Mouse (Mus musculus): ENCODE measurements at regions not wholly inside any gene's neighbourhood (a gene's known extent, or its start where the extent isn't known, plus 50 kb on each side); places are given as distances from the start of the nearest gene placed in this dataset.
"Not testable (repeated sequence)": the region's sequence is repeated elsewhere in the genome, so short reads cannot be mapped to it uniquely, and the experiment has no call there.

DNA sequence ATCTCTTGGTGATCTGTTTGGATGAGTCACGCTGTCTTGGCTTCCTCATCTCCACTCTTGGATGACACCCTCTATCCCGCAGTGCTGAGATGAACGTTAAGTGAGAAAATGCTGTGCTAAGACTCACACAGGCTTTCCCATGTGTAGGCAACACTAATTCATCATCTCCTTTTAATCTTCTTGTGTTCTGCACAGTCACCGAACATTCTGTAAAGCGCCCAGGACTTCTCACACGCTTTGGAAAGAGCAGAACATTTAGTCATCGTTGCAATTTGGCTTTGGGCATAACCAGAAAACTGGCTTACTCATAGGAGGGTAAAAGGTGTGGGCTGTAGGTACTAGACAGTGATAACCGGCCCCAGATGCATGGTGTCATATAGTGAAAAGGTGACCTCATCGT, 94.9 kb downstream of the Plppr4 start:
- DNase-seq, result peak in 1 of 2 experiments; percentile 22

DNA sequence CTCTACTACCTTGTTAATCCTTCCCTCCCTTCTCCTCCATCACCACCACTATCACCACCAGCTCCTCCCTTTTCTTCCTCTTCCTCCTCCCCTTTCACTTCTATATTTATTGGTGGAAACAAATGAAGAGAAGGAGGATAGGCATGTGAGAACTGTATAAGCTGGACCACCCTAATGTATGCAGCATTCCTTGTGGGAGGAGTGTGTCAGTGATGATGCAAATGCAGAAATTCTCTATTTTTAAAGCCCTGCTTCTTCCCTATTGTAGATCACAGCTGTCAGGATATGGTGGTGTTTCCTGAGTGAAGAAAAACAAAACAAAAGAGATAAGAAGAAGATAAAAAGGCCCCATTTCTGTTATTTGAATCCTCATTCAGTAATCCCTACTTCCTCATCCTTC, 112.8 kb downstream of the Plppr4 start:
- DNase-seq, result no peak

DNA sequence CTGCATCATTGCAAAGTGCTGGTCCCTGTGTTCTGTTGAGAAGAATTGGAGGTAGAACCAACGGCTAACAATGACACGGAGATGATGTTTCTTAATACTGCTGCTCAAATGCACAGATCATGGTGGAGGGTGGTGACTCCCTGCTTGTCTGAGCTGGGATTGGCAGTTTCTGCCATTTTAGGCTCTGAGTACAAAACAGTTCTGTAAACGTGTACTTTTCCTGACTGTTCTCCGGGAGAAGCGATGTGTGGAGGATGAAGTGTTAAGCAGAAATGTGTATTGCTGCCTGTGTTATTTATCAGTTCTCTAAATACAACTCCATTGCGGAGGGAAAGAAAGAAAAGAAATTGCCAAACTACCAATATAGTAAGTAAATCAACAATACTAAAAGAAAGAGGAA, 118.9 kb downstream of the Plppr4 start:
- DNase-seq, result no peak

DNA sequence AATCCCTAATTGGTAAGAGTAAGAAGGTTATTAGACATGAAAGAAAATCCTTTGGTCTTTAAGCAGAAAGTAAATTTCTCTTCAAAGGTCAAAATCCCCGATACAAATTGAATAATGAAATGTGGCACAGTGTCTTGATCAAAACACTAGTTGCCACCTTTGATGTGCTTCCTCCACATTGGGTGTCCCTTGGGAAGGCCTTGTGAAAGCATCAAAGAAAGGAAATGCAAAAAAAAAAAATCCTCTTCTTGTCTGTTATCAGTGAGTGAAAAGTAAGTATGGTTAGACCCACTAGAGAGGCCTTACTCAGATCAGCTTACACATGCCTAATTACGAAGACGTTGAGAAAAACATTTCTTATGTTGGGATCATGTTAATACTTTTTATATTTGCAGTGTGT, 134.1 kb downstream of the Plppr4 start:
- DNase-seq, result no peak

DNA sequence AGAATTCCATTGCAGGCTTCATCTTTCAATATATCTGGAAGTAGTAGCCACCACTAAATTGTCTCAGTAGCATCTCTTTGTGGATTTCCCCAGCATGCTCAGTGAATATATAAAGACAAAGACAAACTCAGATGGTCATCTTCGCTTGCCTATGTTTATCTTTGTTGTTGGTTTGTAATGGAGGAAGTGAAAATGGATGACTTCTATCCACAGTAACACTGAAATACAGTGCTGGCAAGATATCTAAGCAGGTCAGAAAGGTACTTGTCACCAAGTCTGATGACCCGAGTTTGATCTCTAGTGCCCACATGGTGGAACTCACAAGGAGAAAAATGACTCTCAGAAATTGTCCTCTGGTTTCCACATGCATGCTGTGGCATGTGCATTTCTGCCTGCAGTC, 135.6 kb downstream of the Plppr4 start:
- no peak for DNase-seq

DNA sequence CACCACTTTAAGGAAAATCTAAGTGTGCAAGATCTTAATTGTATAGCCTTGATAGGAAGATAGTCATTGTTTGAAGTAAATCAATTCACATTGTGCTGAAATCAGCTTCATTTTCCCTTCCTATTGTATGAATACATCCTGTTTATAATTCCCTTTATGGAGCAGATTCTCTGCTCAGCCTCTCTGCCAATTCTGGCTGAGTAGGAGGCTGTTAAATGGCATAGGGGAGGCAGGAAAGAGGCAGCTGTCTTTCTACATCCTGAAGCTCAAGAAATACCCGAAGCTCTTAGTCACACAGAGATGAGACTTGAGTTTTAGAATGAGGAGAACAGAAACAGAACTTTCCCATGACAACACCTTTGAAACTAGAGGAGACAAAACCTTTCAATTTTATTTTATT, 142.7 kb downstream of the Plppr4 start:
- DNase-seq, result peak; percentile 19 to 31

DNA sequence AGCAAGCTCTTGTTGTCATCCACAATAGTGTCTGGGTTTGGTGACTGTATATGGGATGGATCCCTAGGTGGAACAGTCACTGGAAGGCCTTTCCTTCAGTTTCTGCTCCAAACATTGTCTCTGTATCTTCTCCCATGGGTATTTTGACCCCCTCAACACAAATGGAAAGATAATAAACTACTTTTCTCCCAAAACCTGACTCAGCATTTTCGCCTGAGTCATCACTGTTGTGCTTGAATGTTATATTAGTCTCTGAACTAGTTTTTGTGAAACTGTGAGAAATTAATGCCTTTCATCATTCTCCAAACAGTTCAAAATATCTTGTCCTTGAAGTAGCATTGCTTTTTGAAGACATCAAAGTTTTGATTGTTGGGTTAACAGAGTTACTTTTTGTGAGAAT, 168.8 kb downstream of the Plppr4 start:
- DNase-seq, result no peak

DNA sequence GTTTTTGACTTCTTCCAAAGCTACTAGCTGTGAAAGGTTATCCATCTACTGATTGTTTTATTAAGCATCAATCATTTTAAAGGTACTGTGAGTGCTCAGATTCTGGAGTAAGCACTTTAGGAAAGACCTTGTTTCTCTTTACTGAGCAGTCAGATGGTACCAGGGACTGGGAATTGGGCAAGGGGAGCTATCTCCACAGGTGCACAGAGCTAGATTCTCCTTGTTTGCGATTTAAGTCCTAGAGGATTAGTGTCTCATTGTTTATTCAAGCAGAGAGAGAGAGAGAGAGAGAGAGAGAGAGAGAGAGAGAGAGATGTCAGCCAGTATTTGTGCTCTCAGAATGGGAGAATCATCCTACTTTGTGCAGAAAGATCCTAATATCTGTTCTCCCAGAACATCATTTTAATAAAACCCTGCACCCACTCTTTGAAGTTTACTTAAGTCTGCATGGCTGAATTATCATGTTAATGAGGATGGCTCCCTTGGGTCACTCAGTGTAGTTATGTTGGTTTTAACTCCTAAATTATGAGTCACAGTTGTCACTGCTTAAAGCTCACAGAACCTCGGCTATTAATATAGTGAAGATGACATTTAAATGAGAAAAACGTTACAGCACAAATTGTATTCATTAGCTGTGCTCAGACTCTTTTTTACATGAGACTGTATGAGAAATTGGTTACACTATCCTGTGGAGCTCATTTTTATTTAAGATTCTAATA, 171.7 kb downstream of the Plppr4 start:
- peak; percentile 68 to 72 for DNase-seq

DNA sequence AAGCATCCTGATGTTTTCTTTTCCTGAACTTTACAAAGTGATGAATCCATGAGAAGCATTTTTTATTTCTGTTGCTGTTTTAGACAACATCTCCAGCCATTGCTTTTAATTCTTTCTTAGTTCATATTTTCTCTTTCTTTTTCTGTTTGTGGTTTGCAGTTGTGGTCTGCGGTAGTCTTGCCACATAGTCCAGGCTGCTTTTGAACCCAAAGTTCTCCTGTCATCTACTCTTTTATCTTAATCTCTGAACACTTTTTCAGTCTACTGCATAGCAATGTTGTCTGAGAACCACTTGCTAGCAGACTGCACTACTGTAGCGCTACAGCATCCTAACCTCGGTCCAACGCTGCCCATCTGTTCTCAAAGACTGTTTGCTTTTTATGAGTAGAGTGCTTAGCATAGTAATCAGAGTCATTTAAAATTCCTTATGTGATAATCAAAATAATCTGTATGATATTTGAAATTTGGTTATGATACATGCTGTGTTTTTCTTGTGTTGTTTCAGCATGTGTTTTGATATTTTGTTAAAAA, 177.0 kb downstream of the Plppr4 start:
- no peak for DNase-seq

DNA sequence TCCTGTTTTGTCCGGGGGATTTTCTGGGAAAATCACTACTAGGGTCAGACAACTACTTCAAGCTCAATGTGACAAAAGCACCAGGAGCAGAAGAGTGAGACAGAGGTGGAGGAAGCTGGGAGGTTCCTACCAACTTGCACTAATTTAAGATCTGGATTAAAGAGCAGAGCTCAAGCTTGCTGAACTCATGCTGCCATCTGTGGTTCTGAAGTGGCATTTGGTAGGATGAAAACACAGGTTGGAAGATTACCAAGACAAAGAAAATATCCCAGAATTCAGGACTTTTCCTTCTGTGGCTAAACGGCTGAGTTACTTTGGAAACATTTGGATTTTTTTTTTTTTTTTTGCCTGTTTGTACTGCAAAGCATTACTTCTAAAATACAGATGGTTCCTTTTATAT, 190.9 kb downstream of the Plppr4 start:
- DNase-seq, result no peak

DNA sequence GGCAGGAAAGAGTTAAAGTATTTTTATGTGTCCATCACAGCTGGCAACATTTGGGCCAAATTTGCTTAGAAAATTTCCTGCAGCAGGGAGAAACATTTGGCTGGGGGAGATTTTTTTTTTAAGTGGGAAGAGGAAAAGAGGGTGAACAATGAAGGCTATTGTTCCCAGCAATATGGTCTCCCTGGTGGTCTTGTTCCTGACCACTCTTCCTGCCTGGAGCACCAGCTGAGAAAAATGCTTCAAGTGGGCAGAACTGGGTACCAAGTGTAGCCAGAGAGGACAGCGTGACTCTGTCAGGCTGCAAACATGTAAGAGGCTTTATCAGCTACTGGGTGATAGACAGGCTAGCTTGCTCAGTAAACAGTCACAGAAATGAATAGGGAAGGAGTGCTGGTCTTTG, 194.3 kb upstream of the Palmd start:
- no peak for DNase-seq

DNA sequence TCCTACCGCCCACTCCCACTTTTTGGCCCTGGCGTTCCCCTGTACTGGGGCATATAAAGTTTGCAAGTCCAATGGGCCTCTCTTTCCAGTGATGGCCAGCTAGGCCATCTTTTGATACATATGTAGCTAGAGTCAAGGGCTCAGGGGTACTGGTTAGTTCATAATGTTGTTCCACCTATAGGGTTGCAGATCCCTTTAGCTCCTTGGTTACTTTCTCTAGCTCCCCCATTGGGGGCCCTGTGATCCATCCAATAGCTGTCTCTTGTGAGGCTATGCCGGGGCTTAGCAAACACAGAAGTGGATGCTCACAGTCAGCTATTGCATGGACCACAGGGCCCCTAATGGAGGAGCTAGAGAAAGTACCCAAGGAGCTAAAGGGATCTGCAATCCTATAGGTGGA, 191.9 kb upstream of the Palmd start:
- not testable (repeated sequence) for DNase-seq

DNA sequence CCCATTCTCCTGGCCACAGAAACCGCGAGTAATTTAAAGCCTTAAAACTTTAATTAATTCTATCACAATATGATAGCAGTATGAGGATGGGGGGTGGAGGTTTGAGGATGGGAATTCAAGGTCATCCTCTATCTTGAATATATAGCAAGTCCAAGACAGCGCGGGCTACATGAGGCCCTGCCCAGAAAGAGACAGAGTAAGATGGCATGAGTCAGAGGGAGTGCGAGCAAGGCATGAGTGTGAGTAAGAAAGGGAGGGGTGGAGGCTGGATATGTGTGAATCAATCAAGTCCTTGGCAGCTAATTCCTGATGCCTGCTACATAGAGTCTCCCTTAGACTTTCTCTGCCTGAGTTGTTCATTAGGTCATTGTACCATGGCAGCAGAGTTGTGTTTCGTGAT, 186.5 kb upstream of the Palmd start:
- DNase-seq, result peak in 1 of 2 experiments; percentile 5

DNA sequence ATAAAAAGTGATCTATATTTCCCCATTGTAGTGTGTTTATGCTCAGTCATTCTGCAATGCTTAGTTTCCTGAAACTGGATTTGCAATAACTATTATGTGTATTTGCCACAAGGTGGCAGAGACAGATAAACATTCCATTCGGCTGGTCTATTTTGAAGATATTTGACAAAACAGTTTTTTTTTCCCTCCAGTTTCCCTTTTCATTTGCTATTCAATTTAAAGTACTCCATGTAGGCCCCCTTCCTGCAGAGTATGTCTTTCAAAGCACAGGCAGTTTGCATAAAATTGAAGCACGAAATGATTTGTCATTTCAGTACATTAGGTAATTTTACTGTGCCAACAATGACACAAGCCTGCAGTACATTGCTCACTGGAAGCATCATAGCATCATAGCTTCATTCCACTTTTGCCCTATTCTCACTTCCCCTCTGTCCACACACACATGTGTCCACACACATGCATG, 184.3 kb upstream of the Palmd start:
- peak; percentile 10 to 55 for DNase-seq

DNA sequence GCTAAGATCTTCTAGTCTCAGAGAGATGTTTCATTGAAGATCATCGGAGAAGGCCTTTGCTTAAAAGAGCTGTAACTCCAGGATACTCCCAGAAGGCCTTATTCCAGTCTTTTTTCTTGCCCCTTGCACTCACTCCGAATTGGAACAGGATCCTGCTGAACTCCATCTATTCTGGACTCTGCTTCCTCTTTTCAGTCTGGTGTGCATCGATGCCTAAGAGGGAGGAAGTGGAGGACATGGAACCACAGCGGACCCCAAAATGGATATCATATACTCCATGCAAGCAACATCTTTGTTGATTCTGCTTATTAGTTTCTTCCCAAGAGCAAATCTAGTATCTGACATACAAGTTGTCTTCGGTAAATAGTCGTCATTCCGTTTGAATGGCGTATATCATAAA, 183.6 kb upstream of the Palmd start:
- no peak for DNase-seq

DNA sequence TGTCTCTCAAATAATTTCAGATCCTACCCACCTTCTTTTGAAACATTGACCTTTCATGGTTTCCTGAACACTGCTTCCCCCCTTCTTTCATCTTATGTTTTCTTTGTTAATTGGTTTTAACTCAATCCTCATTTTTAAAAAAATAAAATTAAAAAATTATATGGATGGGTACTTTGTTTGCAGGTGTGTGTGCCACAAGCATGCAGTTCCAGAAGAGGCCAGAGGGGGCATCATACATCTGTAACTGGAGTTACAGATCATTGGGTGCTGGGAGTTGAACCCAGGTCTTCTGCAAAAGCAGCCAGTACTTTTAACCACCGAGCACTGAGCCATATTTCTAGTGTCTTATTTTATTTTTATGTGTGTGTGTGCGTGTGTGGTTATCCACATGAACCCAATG, 178.6 kb upstream of the Palmd start:
- peak; percentile 5 to 12 for DNase-seq

DNA sequence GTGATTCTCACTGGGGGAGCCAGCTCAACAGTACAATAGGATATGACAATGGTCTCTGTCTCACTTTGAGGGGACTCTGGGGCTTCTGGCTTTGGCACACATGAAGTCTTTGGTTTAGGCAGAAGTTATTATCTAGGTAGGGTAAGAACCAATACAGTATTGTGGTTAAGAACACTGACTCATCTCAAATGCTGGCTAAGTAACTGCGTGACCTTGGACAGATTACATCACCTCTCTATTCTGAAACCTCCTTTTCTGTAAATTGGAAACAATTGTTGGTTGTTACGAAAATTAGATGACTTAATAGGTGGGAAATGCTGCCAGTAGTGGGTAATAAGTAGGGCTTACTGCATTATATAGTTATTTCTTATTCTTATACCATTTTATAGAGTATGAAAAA, 171.0 kb upstream of the Palmd start:
- DNase-seq, result no peak

DNA sequence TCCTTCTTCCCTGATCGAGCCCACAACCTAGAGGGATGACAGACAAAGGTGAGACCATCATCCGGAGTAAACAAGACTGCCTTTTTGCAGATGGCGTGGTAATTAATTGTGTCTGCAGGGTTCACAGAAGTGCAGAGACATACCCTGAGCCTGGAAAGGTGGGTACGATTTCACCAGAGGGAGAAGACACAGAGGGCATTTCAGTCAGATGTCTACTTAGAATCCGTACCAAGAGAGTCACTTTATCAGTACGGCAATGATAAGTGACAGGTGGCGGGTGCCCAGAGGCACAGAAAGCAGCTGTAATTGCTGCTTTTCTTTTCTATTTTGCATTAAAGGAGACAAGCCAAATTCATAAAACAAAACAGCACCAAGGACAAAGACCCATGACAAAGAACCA, 169.9 kb upstream of the Palmd start:
- no peak for DNase-seq

DNA sequence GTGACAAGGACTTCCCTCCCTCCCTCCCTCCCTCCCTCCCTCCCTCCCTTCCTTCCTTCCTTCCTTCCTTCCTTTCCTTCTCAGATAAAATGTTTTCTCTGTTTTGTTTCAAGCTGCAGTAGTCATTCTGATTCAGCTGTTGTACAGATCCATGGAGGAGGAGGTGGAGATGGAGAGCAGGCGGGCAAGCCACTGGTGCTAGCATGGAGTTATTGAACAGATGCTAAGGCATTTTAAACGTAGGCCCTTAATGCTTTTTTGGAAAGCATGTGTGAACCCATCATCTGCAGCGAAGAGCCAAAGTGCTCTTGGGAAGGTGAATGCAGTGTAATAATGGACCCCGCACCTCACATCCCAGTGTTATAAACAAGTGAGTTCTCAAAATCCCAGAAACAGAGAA, 164.1 kb upstream of the Palmd start:
- no peak for DNase-seq

DNA sequence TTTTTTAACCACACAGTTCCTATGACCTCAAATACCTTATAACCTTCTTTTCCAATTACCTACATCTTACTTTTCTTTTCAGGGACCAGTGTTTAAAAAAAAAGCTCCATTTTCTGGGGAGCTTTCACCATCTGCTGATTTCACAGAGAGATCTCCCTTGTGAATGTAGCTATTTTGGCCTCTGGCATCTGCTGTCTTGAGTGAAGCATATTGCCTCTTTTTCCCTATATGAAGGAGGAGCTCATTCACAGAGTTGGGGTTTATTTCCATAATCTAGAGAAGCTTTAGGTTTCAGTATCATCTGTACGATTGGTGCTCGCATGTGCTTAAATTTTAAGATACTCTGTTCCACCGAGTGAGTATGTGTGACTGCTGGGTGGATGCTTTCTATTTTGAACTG, 153.4 kb upstream of the Palmd start:
- no peak for DNase-seq

DNA sequence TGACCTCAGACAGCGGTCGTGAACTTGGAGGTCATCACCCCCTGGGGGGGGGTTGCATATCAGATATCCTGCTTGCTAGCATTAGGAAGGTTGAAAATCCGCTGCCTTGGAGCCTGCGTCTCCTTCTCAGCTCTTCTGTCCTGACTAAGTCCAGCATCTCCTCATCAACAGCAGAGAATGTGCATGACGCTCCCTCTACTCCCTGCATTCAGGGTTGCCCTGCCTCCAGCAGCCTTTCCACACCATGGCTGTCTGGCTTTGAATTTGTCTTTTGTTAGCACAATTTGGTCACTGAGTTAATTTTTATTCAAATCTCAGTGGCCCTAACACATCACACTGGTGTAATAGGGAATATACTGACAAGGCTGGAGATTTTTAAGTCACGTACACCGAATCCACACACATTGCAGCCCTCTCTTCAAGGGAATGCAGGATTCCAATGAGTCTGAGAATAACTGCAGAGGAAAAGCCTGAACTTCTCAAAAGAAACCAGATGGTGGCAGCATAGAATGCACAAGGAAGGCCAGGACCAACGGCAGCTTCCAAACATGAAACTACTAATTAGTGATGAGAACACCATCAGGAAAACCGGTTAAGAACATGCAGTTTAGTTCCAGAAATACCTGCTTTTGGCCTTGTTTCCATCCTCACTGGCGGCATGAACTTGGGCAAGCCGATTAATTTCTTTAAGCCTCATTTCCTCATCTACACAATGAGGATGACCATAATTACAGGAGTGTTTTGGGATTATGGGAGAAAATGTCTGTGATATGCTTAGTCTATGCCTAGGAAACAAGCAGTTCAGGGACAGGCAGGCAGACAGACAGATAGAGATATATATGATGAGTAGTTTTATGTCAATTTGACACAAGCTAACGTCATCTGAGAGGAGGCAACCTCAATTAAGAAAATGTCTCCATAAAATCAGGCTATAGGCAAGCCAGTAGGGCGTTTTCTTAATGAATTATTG, 151.6 kb upstream of the Palmd start:
- DNase-seq, result peak; percentile 72 to 84

DNA sequence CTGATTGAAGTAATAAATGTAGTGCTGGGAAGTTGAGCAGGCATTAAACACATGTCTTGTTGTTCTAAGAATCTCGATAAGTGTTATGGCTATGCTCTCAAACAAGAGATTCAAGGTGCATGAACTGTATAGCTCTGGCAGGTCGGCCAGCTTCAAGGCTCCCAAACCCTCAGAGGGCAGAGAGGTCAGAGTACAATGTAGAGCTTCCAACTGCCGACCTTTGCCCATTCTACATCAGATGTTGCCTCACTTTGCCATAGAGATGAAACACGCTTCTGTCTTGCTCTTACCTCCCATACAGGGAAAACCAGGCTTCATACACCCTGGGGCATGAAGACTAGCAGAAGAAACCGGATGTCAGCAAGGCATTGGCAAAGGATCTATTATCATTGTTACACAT, 150.8 kb upstream of the Palmd start:
- DNase-seq, result no peak

DNA sequence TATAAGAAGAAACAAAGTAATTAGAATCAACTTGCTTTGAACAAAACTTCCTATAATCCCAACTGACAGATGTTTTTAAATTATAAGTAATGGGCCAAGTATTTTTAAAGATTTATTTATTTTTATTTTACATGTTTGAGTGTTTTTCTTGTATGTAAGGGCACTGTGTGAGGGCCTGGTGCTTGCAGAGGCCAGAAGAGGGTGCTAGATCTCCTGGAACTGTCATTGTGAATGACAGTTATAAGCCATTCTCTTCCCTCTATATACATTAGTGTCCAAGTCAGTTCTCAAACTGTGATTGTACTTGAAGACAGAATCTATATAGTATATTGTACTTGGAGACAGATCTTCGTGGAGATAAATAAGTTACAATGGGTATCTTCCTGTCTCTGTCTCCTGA, 149.1 kb upstream of the Palmd start:
- DNase-seq, result peak; percentile 8 to 15

DNA sequence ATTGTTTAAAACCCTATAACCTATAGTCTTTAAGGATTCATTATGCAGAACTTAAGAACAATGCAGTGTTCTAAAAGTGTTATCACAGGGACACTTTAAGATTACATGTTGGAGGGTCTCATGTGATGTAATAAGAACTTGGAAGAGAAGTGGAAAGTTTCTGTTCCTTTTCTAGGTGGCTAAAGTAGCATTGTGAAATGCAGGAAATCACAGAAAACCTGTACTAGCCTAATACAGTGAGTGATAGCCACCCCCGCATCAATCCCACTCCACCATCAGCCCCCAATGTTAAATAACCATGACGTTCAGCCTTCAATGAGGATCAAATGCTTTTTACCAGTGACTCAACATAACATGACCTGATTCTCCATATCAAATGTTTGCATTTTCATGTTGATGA, 147.4 kb upstream of the Palmd start:
- DNase-seq, result no peak

Data from cerebellum, postnatal 10 days (tissue).